Mouse (Mus musculus): Measurements from ENCODE around the gene Dmac2.

Dmac2 gene

DNA sequence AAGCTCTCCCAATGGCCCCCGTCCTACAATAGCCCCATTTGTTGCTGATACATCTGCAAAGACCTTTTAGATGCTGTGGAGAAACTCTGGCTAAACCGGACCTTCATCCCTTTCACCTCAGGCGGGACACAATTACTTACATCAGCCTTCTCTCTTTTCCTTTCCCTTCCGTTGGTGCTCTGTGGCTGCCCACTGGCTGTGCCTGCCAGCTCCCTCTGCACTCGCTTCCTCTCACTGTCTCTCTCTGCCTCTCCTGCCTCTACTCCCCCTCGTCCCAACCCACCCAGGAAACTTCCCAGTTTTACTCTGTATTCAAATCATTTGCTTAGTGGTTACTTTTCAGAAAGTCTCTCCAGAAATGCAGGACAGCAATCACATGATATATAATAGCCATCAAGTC lies 9.2 kb upstream of the Dmac2 start:
- Histone ChIP-seq H3K9me3 (ENCODE audit: low read length) (no peaks in the 10 kb centered on the region), H3K4me3 (replicated peaks; ENCODE audit: low read length) (no peak overlapping the region), H3K27me3 (ENCODE audit: insufficient read depth, low read length) (peaks cover 10% of the 10 kb centered on the region), H3K4me1 (replicated peaks; ENCODE audit: low read depth, low read length) (peaks cover 6% of the 10 kb centered on the region; the same call in 1 of the 2 replicates), H3K36me3 (ENCODE audit: insufficient read depth, low read length) (no peaks in the 10 kb centered on the region)
- no peak for TF ChIP-seq NANOG (IDR thresholded peaks at IDR 0.05; ENCODE audit: borderline replicate concordance, low read length)

- Histone ChIP-seq H3K9me3 (ENCODE audit: low read length) (no peaks in the 10 kb centered on the region), H3K4me1 (replicated peaks; ENCODE audit: low read depth, low read length) (peaks cover 6% of the 10 kb centered on the region; the same call in 1 of the 2 replicates), H3K4me3 (replicated peaks; ENCODE audit: low read length) (no peak overlapping the region), H3K27me3 (ENCODE audit: insufficient read depth, low read length) (peaks cover 18% of the 10 kb centered on the region), H3K36me3 (ENCODE audit: insufficient read depth, low read length) (no peaks in the 10 kb centered on the region)
- no peak for TF ChIP-seq CTCF (conservative IDR thresholded peaks at IDR 0.05; ENCODE audit: low read length)
- TF ChIP-seq NANOG (IDR thresholded peaks at IDR 0.05; ENCODE audit: borderline replicate concordance, low read length) = no peak
- TF ChIP-seq POU5F1 (IDR thresholded peaks at IDR 0.05; ENCODE audit: borderline replicate concordance, low read length) = no peak
Measured at GRCm38 (mm10) chr7:25611501-25611900, 7.7 kb upstream of the Dmac2 start.

DNA sequence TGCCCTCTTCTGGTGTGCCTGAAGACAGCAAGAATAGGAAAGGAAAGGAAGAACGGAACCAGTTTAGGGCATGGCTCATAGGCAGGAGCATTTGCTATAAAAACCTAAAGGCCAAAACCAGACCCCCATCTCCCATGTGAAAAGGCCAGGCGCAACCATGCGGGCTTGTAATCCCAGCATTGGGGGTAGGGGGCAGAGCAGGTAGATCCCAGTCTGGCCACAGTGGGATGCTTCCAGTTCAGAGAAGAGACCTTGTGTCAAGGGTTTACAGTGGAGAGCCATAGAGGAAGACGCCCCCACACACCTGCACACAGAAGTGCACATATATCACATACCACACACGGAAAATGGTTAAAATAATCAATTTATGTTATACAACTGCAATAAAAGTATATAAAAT lies 5.1 kb upstream of the Dmac2 start:
- Histone ChIP-seq H3K36me3 (ENCODE audit: insufficient read depth, low read length) (no peaks in the 10 kb centered on the region), H3K4me3 (replicated peaks; ENCODE audit: low read length) (no peak overlapping the region), H3K27me3 (ENCODE audit: insufficient read depth, low read length) (peaks cover 16% of the 10 kb centered on the region), H3K9me3 (ENCODE audit: low read length) (no peaks in the 10 kb centered on the region), H3K4me1 (replicated peaks; ENCODE audit: low read depth, low read length) (peaks cover 23% of the 10 kb centered on the region)
- TF ChIP-seq POU5F1 (IDR thresholded peaks at IDR 0.05; ENCODE audit: borderline replicate concordance, low read length) (no peak), NANOG (IDR thresholded peaks at IDR 0.05; ENCODE audit: borderline replicate concordance, low read length) (no peak), CTCF (conservative IDR thresholded peaks at IDR 0.05; ENCODE audit: low read length) (no peak; the same call in 1 of the 2 replicates)

DNA sequence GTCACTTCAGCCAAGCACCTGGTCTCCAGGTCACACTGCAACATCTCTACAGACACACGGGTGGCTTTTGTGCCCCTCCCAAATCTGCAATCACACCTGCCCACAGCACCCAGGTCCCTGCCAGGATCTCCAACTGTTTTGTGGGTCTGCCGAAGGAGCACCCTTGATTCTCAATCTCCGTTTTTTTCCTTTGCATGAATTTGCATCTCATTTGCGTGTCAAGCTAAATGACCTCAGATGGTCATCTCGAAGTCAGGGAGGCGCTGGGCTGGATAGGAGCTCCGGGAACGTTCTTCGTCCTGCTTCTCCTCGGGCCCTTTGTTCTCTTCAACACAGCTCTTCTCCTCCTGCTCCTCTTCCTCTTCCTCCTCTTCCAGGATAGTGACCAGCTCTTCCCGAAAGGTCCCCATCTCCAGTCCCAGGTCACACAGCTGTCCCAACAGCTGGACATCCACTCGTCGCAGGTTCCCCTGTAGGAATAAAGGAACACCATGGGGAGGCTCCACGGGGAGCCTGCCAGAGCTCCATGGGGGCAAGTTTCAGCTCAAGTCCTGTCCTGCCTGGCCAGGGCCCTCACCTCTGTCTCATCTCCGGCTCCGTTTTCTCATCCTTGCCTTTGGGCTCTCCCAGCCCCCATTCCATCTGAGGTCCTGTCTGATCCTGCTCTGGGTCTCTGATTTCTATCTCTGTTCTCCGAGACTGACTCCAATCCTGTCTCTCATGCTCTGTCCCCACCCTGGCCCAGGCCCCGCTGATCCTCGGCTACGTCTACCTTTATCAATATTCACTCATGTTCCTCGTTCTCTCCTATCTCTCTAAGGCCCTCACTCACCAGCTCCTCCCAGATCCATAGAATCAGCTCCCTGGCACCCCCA lies 4.1 kb upstream of the Dmac2 start:
- H3K4me1 ChIP-seq (replicated peaks; ENCODE audit: low read depth, low read length) = peaks cover 29% of the 10 kb centered on the region
- 0 out of 2 replicates have a peak, but pooled peaks cover under 1% of the 10 kb centered on the region for H3K36me3 ChIP-seq (ENCODE audit: insufficient read depth, low read length)
- H3K4me3 ChIP-seq (replicated peaks; ENCODE audit: low read length) = no peak overlapping the region
- no peaks in the 10 kb centered on the region for H3K9me3 ChIP-seq (ENCODE audit: low read length)
- no peak for TF ChIP-seq CTCF (conservative IDR thresholded peaks at IDR 0.05; ENCODE audit: low read length)
- no peak for TF ChIP-seq NANOG (IDR thresholded peaks at IDR 0.05; ENCODE audit: borderline replicate concordance, low read length)
- H3K27me3 ChIP-seq (ENCODE audit: insufficient read depth, low read length) = peaks cover 12% of the 10 kb centered on the region; the same call in 1 of the 2 replicates

DNA sequence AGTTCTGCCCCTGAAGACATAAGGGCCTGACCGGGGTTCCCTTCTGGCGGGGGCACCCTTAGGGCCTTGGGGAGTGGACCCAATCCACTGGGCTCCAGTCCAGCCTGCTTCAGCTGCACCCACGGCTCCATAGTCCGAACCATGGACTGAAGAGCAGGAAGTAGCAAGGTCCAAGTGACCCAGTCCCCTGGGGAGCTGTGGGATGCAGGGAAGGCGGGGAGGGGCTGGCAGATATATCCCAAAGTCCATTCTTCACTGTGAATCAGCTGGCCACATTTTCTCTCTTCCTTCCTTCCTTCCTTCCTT lies 3.6 kb upstream of the Dmac2 start, which contains the start of gene Erich4:
Erich4 (minus strand) TSS at position 187 of the 306 bp plus-strand sequence.
- TF ChIP-seq CTCF (conservative IDR thresholded peaks at IDR 0.05; ENCODE audit: low read length) (no peak), POU5F1 (IDR thresholded peaks at IDR 0.05; ENCODE audit: borderline replicate concordance, low read length) (no peak), NANOG (IDR thresholded peaks at IDR 0.05; ENCODE audit: borderline replicate concordance, low read length) (no peak)
- Histone ChIP-seq H3K9me3 (ENCODE audit: low read length) (no peaks in the 10 kb centered on the region), H3K4me1 (replicated peaks; ENCODE audit: low read depth, low read length) (peaks cover 35% of the 10 kb centered on the region), H3K36me3 (ENCODE audit: insufficient read depth, low read length) (peaks cover 6% of the 10 kb centered on the region), H3K4me3 (replicated peaks; ENCODE audit: low read length) (no peak within 1 kb of the TSS), H3K27me3 (ENCODE audit: insufficient read depth, low read length) (peaks cover 12% of the 10 kb centered on the region; the same call in 1 of the 2 replicates)

GRCm38 (mm10) chr7:25617376-25618160 lies 1.6 kb upstream of the Dmac2 start:
- TF ChIP-seq NANOG (IDR thresholded peaks at IDR 0.05; ENCODE audit: borderline replicate concordance, low read length) (no peak), POU5F1 (IDR thresholded peaks at IDR 0.05; ENCODE audit: borderline replicate concordance, low read length) (no peak), CTCF (conservative IDR thresholded peaks at IDR 0.05; ENCODE audit: low read length) (no peak)
- peaks cover 25% of the 10 kb centered on the region for H3K36me3 ChIP-seq (ENCODE audit: insufficient read depth, low read length)
- peaks cover 9% of the 10 kb centered on the region; the same call in 1 of the 2 replicates for H3K27me3 ChIP-seq (ENCODE audit: insufficient read depth, low read length)
- H3K9me3 ChIP-seq (ENCODE audit: low read length) = no peaks in the 10 kb centered on the region
- peaks cover 34% of the 10 kb centered on the region for H3K4me1 ChIP-seq (replicated peaks; ENCODE audit: low read depth, low read length)
- H3K4me3 ChIP-seq (replicated peaks; ENCODE audit: low read length) = no peak overlapping the region

GRCm38 (mm10) chr7:25619722-25619991 lies 443 bp downstream of the Dmac2 start:
- peaks cover 46% of the 10 kb centered on the region for H3K36me3 ChIP-seq (ENCODE audit: insufficient read depth, low read length)
- peaks cover 45% of the 10 kb centered on the region for H3K4me1 ChIP-seq (replicated peaks; ENCODE audit: low read depth, low read length)
- no peak for TF ChIP-seq NANOG (IDR thresholded peaks at IDR 0.05; ENCODE audit: borderline replicate concordance, low read length)
- H3K27me3 ChIP-seq (ENCODE audit: insufficient read depth, low read length) = peaks cover 9% of the 10 kb centered on the region; the same call in 1 of the 2 replicates
- peak overlapping the region; percentile 95 for H3K4me3 ChIP-seq (replicated peaks; ENCODE audit: low read length)
- H3K9me3 ChIP-seq (ENCODE audit: low read length) = no peaks in the 10 kb centered on the region

DNA sequence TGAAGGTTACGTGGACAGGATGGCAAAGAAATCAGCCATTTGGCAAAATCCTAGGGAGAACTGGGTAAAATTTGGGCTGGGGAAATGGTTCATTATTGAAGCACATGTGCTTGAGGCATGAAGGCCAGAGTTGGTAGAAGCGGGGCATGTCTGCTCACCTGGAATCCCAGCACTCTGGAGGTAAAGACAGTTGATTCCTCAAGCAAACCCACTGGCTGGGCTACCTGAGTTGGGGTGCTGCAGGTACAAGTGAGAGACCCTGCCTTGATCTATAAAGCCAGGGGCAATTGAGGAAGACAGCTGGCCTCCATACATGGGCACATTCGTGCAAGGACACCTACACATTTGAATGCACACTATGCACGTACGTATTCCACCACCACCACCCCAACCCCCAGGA lies 887 bp downstream of the Dmac2 start:
- no peaks in the 10 kb centered on the region for H3K9me3 ChIP-seq (ENCODE audit: low read length)
- TF ChIP-seq POU5F1 (IDR thresholded peaks at IDR 0.05; ENCODE audit: borderline replicate concordance, low read length) (no peak), CTCF (conservative IDR thresholded peaks at IDR 0.05; ENCODE audit: low read length) (no peak), NANOG (IDR thresholded peaks at IDR 0.05; ENCODE audit: borderline replicate concordance, low read length) (no peak)
- H3K4me3 ChIP-seq (replicated peaks; ENCODE audit: low read length) = peak overlapping the region; percentile 95
- H3K36me3 ChIP-seq (ENCODE audit: insufficient read depth, low read length) = peaks cover 50% of the 10 kb centered on the region
- H3K27me3 ChIP-seq (ENCODE audit: insufficient read depth, low read length) = peaks cover 9% of the 10 kb centered on the region; the same call in 1 of the 2 replicates
- H3K4me1 ChIP-seq (replicated peaks; ENCODE audit: low read depth, low read length) = peaks cover 49% of the 10 kb centered on the region

Data from E14TG2a.4 (cell line).